Mouse (Mus musculus) thymus, adult 2 months (tissue): Measurements from ENCODE around the gene Eif3l.
"Not testable (repeated sequence)": the region's sequence is repeated elsewhere in the genome, so short reads cannot be mapped to it uniquely, and the experiment has no call there.

Experiments used
- CTCF ChIP-seq: fragments of 200-500 bp; IDR thresholded peaks from 2 replicates; pipeline ENCODE4 v1.5.1; 2012; ENCODE audit warnings: mild to moderate bottlenecking, control low read depth, low read length, moderate library complexity, borderline replicate concordance; ENCODE audit not compliant: control insufficient read depth, poor library complexity, insufficient read depth; ENCODE audit errors: extremely low read depth
- POLR2A ChIP-seq: fragments of 200-500 bp; IDR thresholded peaks from 2 replicates; pipeline ENCODE4 v1.6.1; 2012; ENCODE audit warnings: mild to moderate bottlenecking, low read length, control low read depth, moderate library complexity; ENCODE audit not compliant: control insufficient read depth, poor library complexity, insufficient read depth; ENCODE audit errors: extremely low read depth

GRCm38 (mm10) chr15:79031908-79032307 is 43.1 kb upstream of the Eif3l start:
- TF ChIP-seq POLR2A, CTCF: not testable (repeated sequence)
